Mouse (Mus musculus): Measurements from ENCODE around the gene Gpc5.

DNA sequence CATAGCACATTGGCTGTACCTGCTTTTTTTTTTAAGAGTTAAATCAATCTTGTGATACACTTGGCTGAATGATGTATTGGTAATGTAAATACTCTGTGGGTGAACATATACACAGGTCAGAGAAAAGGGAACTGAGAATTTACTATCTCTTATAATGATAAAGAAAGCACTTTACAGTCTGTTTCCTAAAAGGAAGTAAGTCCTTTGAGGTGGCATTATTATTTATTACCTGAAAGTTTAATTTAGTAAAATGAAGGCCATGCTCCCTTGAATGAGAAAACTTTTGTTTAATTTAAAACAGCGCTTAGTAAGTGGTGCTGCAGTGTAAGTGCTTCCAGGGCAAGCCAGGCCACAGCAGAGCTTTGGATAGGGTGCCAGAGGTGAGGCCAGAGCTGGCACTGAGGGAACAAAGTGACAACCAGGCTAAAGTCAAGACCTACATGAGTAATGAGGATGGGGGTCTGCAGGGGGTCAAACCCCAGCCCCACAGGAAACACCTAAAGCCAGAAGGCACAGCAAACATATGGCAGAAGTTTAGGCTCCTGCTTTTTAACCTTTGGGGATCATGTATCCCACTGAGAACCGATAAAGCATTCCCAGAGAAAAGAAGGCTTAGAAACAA is 315.4 kb downstream of the Gpc5 start:
- TF ChIP-seq CHD2 (IDR thresholded peaks at IDR 0.05; ENCODE audit: low read depth, low read length), result no peak
- no peak for TF ChIP-seq ZNF384 (IDR thresholded peaks at IDR 0.05; ENCODE audit: low read depth, low read length)
- no peak for TF ChIP-seq ZC3H11A (IDR thresholded peaks at IDR 0.05; ENCODE audit: borderline replicate concordance, low read depth, low read length)
